Mouse (Mus musculus) cerebellum, postnatal 4 days (tissue): Measurements from ENCODE around the gene Dnmt3l.
A peak's percentile ranks its signal among the peaks of the same experiment; 100 is the strongest.
"Not testable (repeated sequence)": the region's sequence is repeated elsewhere in the genome, so short reads cannot be mapped to it uniquely, and the experiment has no call there.

Experiments
- DNase-seq, 2 experiments: peaks; one replicate each; pipeline ENCODE4 v3.0.0; 2022; ENCODE audit warnings: low spot score in 2 of 2, mixed read lengths in 1 of 2

The Dnmt3l gene

DNA sequence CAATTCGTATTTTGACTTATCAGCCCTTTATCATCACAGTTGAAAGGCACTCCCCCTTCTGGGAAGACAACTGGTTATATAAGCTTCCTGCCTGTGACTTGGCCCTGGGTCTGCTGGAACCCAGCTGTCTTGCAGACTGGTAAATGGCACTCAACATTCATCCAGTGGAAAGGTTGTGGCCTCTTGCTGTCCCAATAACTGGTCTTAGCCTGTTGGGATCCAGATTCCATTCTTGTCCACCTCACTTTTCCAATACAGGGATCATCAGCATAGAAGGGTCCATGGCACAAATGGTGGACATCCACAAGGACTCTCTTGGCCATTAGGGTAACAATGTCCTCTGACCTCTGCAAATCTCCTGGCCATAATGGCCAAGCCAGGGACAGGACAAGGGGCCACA lies 42.3 kb downstream of the Dnmt3l start:
- no peak for DNase-seq

DNA sequence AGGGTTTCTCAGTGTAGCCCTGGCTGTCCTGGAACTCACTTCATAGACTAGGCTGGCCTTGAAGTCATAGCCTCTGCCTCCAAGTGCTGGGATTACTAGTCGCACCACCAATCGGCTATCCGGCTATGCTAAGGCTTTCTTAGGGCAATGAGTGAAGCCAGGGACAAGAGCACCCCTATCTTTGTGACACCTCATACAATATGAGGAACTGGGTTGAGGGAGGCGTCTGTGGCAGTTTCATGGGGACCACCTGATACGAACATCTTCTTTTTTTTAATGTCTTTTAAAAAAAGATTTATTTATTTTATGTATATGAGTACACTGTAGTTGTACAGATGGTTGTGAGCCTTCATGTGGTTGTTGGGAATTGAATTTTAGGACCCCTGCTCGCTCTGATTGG lies 44.0 kb downstream of the Dnmt3l start:
- DNase-seq, result no peak

DNA sequence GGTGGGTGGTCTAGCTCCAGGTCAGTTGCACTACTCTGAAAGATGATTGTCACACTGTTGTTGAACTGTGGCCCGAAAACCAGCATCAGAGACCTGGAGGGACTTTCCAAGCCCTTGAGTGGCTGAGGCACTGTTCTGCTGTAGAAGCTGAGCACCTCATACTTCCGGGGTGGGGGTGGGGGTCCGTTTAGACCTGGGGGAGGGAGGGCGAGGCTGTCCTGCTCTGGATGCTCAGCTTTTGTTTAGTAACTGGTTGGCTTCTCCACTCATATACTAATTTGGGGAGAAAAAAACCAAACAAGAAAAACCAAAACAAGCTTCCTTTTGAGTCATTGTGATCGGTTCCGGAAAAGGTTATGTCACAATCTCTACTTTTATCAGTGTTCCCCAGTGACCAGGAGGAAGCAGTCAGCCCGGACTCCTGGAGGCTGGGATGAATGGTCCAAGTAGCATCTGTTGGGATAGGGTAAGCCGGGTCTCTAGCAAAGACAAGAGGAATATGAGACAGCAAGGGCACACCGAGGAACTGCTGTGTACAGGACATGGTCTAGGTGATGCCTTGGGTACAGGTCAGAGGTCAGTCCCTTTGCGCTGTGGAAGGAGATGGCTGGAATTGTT lies 44.8 kb downstream of the Dnmt3l start:
- DNase-seq, result no peak

DNA sequence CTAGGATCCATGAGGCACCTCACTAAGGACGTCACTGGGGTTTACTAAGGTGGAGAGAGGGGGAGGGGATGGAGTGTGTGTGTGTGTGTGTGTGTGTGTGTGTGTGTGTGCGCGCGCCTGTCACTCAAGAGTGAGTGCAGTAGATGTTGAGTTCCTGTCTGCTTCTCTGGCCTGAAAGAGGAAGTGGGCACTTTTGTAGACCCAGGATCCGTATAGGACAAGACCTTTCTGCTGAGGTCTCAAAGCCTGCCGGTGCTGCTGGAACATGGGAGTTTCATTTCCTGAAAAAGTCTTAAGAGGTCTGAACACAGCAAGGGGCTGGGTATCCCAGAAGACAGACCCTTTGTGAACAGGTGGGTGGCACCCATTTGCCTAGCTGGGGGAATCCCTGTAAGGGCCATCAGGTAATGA lies 45.4 kb downstream of the Dnmt3l start:
- DNase-seq, result no peak

DNA sequence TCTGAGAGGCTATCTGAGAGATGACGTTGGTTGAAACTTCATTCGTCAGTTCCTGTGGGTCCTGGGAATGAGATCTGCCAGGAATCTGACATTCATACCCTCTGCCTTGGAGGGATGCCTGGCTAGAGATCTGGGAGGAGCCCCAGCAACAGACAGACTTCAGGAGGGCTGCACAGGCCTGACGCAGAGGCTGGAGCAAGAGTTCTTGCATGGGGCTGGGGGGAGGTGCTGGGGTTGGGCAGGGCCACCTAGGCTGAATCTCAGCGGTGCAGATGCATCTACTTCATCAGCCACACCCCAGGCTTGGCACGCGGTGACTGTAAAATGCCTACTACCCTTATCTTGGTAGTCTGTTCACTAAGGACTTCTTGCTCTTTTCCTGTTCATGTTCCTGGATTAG lies 48.5 kb downstream of the Dnmt3l start:
- no peak for DNase-seq

DNA sequence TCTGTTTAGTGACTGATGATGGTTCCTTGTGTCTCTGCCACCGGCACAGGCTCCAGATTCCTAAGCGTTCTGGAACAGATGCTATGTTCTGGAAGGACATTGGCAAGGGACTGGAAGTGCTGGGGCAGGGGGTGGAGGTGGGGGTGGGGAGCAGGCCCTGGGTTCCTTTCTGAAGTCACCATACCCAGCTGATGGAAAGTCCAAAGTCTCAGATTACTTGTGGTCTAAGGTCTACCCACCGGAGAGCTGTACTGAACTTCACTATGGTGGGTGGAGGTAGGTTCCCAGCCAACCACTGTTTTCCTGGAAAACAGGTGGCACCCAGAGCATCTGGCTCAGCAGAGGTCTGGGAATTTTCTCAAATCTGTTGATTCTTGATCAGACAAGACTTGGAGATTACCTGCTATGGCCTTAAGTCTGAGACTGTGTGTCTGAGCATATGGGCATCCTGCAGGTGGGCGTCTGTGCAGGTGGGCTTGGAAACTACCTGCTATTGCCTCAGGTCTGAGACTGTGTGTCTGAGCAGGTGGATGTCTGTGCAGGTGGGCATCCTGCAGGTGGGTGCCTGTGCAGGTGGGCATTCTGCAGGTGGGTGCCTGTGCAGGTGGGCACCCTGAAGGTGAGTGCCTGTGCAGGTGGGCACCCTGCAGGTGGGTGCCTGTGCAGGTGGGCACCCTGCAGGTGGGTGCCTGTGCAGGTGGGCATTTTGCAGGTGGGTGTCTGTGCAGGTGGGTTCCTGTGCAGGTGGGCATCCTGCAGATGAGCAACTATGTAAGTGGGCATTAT lies 49.2 kb downstream of the Dnmt3l start:
- DNase-seq, result no peak

DNA sequence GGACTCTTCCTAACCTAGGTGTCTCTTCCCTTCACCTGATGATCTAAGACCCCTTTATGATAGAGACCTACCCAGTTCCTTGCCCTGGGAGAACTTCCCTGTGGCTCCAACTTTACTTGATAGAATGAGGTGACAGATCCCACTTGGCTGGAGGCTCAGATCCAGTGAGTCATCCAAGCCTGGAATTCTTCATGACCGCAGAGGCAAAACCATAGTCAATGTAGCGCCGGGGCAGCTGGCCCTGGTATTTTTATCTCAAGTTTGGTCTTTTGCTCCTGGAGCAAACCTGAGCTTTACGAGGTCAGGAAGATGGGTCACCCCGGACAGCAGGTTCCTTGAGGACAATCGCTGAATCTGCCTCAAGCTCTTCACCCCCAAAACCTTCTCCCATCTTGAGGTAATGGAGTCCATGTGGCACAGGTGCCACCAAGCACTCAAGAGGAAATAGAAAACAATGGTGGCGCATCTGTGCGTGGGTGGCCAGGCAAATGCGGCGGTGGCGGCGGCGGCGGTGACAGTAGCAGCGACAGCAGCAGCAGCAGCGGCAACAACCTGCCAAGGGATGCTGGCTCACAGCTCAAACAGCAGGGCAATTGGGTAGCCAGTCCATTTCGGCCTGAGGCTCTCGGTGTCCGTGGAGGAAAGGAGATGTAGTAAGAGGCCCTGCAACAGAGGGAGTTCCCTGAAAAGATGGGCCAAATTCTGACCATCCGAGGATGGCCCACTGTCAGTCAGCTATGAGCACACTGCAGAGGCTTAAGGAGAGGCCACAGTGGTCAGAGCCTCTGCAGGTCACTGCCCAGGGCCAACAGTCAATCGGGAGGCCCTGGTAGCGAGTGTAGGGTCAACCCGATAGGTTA lies 50.3 kb downstream of the Dnmt3l start:
- no peak for DNase-seq

DNA sequence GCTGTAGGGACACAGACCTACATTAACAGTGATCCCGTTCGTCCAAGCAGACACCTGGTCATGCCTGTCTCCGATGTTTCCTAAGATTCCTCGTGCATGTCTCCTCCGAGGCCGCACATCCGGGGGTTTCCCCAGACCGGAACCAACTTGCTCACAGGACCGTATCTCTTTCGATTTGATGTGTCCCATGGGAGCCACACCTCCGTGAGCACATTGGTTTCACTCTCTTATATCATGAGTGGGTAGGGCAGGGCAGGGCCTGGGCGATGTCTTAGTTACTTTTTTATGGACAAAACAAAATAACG lies 50.9 kb downstream of the Dnmt3l start:
- no peak for DNase-seq

DNA sequence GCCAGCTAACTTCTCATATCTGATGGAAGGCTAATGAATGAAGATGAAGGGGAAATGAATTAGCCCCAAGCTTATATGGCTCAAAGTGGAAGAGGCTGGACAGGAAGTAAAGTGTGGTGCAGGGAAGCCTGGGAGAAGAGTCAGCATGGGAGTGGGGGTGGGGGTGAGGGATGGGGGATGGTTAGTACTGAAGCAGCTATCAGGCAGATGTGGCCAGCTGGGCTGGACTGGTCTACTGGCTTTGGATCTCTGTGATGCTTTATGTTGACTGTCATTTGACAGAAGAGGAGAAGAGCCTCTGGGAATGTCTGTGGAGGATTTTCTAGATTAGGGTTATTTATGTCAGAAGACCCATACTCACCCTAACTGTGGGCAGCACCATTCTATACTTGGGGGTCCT lies 53.5 kb downstream of the Dnmt3l start:
- DNase-seq, result no peak

DNA sequence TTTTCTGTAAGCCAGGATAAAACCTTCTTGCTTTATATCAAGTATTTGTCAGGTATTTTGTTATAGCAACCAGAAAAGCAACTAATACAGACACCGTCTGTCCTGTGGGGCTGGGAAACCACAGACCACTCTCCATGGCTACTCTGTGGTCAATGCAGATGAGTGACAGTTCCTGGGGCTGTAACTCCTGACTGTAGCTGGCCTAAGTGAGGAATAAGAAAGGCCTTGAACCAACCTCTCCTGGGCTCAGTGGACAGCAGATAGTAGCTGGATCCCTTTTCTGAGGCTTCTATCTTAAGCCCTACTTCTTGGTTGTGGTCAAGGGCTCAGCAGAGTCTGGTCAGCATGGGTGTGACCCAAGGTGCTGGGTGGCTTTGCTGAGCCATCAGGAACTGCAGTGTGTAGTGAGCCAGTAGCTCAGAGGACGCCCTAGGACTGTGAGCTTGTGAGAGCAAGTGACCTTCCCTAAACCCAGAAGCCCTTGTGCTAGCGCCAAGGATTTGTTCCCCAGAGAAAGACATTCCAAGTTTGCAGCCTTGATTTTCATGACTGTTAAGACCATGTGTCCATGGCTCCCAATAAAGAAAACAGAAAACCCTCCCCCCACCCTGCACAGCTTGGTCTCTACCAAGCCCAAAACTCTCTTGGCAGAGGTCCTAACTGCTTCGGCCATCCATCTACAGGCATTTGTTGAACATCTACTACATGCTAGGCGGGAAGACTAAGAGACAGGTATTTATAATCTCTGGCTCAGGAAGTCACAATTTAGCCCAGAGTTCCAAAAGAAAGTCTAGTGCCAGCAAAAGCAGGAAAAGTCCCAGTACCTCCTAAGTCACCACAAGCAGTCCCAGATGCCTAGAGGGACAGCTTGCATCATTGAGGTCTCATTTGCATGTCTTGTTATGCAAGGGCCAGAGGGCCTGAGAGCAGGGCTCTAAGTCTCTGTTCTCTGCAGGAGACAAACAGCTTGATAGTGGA lies 54.5 kb downstream of the Dnmt3l start:
- no peak for DNase-seq

DNA sequence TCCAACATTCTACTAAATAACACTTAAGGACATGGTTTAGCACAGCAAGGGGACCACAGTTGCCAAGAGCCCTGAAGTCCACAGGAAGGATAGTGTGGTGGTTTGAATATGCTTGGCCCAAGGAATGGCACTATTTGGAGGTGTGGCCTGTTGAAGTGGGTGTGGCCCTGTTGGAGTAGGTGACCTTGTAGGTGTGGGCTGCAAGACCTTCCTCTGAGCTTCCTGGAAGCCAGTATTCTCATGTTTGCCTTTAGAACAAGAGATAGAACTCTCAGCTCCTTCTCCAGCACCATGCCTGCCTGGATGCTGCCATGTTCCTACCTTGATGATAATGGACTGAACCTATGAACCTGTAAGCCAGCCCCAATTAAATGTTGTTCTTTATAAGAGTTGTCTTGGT lies 58.1 kb downstream of the Dnmt3l start:
- not testable (repeated sequence) for DNase-seq

DNA sequence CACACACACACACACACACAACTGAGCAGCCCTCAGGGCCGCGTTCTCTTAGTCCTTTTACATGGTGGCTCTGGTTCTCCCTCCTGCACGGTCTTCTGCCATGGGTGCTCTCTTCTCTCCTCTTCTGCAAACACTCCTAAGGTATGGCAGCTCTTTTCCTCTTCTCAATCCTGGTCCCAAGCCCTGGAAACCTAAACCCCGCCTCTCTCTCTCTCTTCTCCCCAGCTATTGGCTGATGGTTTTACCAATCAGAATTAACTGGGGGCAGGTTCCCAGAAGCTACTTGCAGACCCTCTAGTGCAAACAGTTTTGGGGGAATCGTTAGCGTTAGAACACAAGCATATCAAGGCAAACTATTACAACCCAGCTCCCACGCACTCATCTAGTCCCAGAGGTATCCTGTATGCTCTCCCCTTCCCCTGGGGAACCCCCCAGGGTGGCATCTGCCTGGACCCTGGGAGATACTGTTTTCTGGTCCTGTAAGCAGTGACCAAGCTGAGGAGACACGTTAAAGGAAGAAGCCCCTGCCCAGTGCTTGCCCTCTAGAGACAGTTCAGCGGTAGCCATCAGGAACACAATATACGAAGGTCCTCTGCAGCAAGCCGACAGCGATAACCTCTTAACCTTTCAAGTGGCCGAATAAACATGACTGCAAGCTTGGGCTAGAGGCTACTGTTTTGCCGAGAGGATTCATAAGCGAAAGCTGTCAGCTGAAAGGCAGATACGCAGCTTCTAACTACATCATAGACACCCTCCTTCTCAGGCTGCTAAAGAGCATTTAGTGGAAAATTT lies 59.4 kb downstream of the Dnmt3l start:
- DNase-seq, result no peak

DNA sequence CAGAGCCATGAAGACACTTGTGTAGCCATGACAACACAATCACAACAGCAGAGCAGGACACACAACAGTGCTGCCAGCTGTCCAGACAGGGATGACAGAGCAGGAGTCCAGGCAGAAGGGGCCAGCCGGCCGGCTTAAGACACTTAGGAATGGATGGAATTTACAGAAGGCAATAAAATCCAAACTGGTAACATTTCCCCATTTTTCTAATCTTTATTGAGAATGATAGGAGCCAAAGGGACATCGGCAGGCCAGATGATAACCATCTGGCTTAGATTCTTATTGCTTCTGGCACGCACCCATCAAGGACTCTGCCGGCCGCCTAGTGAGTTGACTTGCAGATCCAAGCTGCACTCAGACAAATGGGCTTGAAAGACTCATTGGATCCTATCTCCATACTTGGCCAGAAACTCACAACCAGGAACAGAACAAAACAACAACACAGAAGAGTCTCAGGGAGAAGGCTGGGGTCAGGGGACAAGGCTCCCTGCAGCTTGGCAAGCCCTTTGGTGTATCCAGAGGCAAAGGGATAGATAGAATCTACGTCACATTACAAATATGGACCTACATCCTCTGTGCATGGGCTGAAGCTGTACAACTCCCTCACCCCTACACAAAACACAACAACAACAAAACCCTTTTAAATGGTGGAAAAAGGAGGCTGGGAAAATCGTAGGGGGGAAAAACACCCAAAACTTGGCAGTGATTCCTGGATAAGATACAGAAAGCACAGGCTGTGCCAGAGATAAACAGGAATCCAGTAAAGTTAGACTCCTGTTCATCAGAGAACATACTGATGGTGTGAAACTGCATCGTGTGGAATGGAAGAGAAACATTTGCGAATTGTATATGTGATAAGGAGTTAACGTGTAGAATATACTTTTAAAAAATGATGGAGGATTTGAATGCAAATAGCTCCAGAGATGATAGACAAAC lies 63.1 kb downstream of the Dnmt3l start:
- peak in 1 of 2 experiments; percentile 16 for DNase-seq

DNA sequence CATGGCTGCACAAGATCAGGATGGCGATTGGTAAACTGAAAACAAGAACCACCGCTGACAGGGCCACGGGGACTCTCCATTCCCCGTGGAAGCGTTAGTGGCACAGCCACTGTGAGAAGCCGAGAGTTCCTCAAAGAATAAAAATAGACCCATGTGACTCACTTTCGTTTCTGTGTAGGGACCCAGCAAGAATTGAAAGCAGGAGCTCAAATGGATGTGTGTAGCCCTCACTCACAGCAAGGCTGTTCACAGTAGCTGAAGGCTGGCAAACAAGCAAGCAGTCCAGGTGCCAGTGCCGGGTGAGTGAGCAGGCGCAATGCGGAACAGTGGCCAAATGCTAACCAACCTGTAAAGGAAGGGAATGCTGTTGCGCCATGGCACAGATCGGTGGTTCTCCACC lies 63.8 kb downstream of the Dnmt3l start:
- DNase-seq, result peak in 1 of 2 experiments; percentile 18
